Mouse (Mus musculus): ENCODE data around the gene Vmn1r51. TPM values are rescaled to one million over a fixed set of nuclear protein-coding genes. Genes with fewer than 3 reads are reported as not detected.
"Not testable (repeated sequence)": the region's sequence is repeated elsewhere in the genome, so short reads cannot be mapped to it uniquely, and the experiment has no call there.

Gene Vmn1r51
- not detected for total RNA-seq (2021)
- long read RNA-seq, experiment 1: 0 reads
- long read RNA-seq, experiment 2: 0 reads

DNA sequence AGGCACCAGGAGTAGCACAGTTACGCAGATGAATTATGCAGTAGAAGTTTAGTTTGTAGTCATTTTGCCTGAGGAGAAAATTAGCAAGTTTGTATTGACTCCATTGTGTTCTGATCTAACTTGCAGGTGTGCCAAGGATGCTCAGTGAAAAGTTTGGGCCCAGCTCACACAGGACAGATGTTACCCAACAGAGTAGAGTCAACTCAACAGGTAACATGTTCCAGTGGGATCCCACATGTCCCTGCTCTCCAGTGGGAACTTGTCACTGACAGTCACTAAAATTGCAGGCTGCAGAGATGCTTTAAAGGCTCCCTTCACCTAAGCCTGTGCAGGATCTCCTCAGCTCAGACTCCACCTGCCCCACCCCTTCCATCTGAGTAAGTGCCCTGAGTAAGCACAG, at the start of gene Vmn1r51:
Vmn1r51 (plus strand) TSS at position 301 of the 400 bp plus-strand sequence.
- DNase-seq: not testable (repeated sequence)

DNA sequence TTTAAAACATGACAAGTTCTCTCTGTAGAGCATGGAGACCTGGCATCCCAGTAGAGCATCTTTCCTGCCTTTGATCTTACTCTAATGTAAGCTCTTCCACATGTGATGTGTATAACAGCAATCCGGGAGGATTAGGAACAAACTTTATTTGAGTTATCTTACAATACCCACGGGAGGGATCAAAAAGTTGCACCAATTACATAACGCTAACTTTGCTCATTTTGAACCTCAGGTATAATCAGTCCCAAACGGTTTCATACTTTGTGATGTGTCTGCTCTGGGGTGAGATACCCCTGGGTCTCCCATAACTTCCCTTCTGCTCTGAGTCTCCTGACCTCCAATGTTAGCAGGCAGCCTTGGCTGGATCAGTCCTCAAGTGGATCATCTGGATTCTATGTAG, 44.0 kb upstream of the Vmn1r51 start, which contains the start of gene Vmn1r49:
Vmn1r49 (minus strand) TSS at position 101 of the 400 bp plus-strand sequence.
- no peak for DNase-seq

GRCm38 (mm10) chr6:90100566-90100965, 21.8 kb upstream of the Vmn1r51 start:
- DNase-seq: no peak

GRCm38 (mm10) chr6:90101130-90101529, 21.3 kb upstream of the Vmn1r51 start, which contains the start of gene Vmn1r50:
Vmn1r50 (plus strand) TSS chr6:90101430.
- DNase-seq: no peak

DNA sequence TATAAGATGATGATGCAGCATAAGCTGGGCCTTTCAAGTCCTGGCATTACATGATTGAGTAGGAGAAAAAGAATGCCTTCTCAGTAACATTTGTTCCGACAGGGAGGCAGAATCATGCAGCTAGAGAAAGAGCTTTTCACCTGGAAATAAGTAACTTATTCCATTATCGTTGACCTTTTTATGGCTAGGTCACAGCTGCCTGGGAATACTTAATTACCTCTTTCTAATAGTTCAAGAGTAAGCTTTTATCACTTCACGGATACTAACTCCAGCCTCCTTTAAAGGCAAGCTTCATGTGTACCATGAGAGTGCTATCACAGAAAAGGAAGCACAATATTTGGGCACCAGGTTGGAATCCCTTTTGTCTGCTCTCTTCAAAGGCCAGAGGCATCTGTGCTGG, 37.7 kb downstream of the Vmn1r51 start:
- DNase-seq: no peak

DNA sequence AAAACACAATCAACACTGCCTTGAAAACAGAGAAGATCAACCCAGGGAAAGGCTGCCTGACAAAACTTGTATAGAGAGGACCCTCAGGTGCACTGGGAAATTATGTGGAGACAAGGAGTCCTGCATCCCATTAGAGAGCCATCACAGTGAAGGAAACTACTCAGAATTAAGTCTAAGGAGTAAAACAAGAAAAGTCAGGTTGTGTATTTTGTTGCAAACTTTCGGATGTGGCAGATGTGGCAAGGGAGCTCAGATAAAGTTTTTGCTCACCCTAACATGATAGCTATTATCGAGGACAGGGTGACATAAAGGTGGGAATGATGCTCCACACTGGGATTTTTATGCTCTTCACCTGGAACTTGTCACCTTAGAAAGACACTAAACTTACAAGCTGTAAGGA, 52.1 kb downstream of the Vmn1r51 start, which contains the start of gene Vmn1r52:
Vmn1r52 (plus strand) TSS at position 301 of the 400 bp plus-strand sequence.
- no peak for DNase-seq

Other genes starting within 250 kb of the Vmn1r51 start
- not detected for gene Vmn1r42, start 246.2 kb upstream of the Vmn1r51 start, total RNA-seq (2021)
- gene Vmn1r43, start 246.2 kb upstream of the Vmn1r51 start, total RNA-seq (2021): not detected
- gene Vmn1r44, start 238.9 kb upstream of the Vmn1r51 start, total RNA-seq (2021): not detected
- gene Vmn1r45, start 182.0 kb upstream of the Vmn1r51 start, total RNA-seq (2021): not detected
- gene Vmn1r46, start 153.3 kb upstream of the Vmn1r51 start, total RNA-seq (2021): not detected
- gene Vmn1r47, start 106.4 kb upstream of the Vmn1r51 start, total RNA-seq (2021): not detected
- not detected for gene Vmn1r48, start 85.8 kb upstream of the Vmn1r51 start, total RNA-seq (2021)
- not detected for gene Vmn1r49, start 44.1 kb upstream of the Vmn1r51 start, total RNA-seq (2021)
- not detected for gene Vmn1r50, start 21.2 kb upstream of the Vmn1r51 start, total RNA-seq (2021)
- gene Vmn1r52, start 52.2 kb downstream of the Vmn1r51 start, total RNA-seq (2021): not detected
- gene V1ra8, start 80.2 kb downstream of the Vmn1r51 start, total RNA-seq (2021): not detected
- not detected for gene Vmn1r53, start 101.8 kb downstream of the Vmn1r51 start, total RNA-seq (2021)
- gene Vmn1r54, start 123.7 kb downstream of the Vmn1r51 start, total RNA-seq (2021): not detected
- not detected for gene BC048671, start 178.6 kb downstream of the Vmn1r51 start, total RNA-seq (2021)
- gene Chst13, start 202.6 kb downstream of the Vmn1r51 start, total RNA-seq (2021): 1 to 10 TPM in 1 of 2 experiments, under 1 TPM in 1; 0.88 to 1.7 TPM
- 10 to 100 TPM; 14.8 to 37.5 TPM for gene Uroc1, start 210.7 kb downstream of the Vmn1r51 start, total RNA-seq (2021)
- gene Zxdc, start 246.9 kb downstream of the Vmn1r51 start, total RNA-seq (2021): 10 to 100 TPM; 17.6 to 18.7 TPM

All from adrenal gland, postnatal 10 days (tissue).